Comparison of ENCODE assay signal across 9 mouse cellular contexts in the genomic region with DNA sequence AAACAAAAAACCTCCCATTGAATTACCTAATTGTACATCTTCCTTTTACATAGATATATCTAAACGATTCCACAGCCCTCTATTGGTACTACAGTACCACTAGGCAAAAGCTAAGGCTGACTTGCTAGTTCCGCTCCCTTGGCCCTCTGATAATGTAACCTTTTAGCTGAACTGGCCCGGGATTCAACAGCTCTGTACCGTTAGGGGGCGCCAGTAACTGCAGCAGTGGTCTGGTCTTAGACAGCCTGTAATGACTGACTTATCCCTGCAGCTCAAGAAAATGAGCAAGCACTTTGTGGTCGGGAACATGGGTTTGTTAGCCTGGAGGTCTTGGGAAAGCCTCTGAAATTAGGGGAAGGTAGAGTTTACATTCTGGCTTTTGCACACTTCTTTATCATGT. TPM values are rescaled to one million over a fixed set of nuclear protein-coding genes. Genes with fewer than 3 reads are reported as not detected.
A peak's percentile ranks its signal among the peaks of the same experiment; 100 is the strongest.
DNase-seq lines count a peak whose midpoint lies in the region; ATAC-seq lines count a peak whose summit lies in the region.
"Had no signal": no experiment of that assay in that cellular context is flagged by ENCODE, and none has a peak within 500 bp of the region (broad histone marks: within the 10 kb centered on the region; RNA-seq: fewer than 3 reads in every experiment).

No protein-coding gene starts in this region.

- ATAC-seq in neural tube, embryonic 11.5 days (ENCODE audit: insufficient read depth, low FRiP score, low TSS enrichment), result no peak; the same call in 1 of the 2 replicates

- no peaks in the 10 kb centered on the region for H3K36me3 ChIP-seq in neural tube, embryonic 11.5 days (ENCODE audit: control insufficient read depth, insufficient read depth, low read length)
- H3K36me3 ChIP-seq: hindbrain, embryonic 15.5 days had no signal

- no peak overlapping the region for H3K9ac ChIP-seq in neural tube, embryonic 11.5 days (ENCODE audit: low read length)
- H3K9ac ChIP-seq: hindbrain, embryonic 15.5 days had no signal

- peak; percentile 32 to 35 for DNase-seq in cerebellum, adult 18-20 months
- no peak for DNase-seq in cerebellum, adult 11 months
- peak; percentile 36 for DNase-seq in neural tube, embryonic 11.5 days (ENCODE audit: low spot score)
- DNase-seq in neural tube, embryonic 10.5 days (ENCODE audit: extremely low spot score, low spot score), result no peak
- DNase-seq in cerebellum, postnatal 25 days, result peak; percentile 25 to 53
- peak; percentile 63 for DNase-seq in kidney, postnatal 10 days
- DNase-seq in retina, embryonic 14.5 days (ENCODE audit: low spot score), result peak; percentile 60
- no peak for DNase-seq in right cerebral cortex, postnatal 25 days

- no peak overlapping the region for H3K4me2 ChIP-seq in neural tube, embryonic 11.5 days (ENCODE audit: low read depth)
- H3K4me2 ChIP-seq: hindbrain, embryonic 15.5 days had no signal

- no peaks in the 10 kb centered on the region for H3K27me3 ChIP-seq in neural tube, embryonic 11.5 days (ENCODE audit: control insufficient read depth, insufficient read depth, low read length)
- H3K27me3 ChIP-seq: hindbrain, embryonic 15.5 days had no signal

- no peaks in the 10 kb centered on the region for H3K9me3 ChIP-seq in neural tube, embryonic 11.5 days (ENCODE audit: control insufficient read depth, low read length)
- H3K9me3 ChIP-seq: hindbrain, embryonic 15.5 days had no signal

- H3K4me1 ChIP-seq in neural tube, embryonic 11.5 days (ENCODE audit: control insufficient read depth, insufficient read depth, low read length), result no peaks in the 10 kb centered on the region
- H3K4me1 ChIP-seq: hindbrain, embryonic 15.5 days had no signal

- H3K27ac ChIP-seq in neural tube, embryonic 11.5 days (ENCODE audit: low read depth, low read length), result no peak overlapping the region
- H3K27ac ChIP-seq: hindbrain, embryonic 15.5 days had no signal

- no peak overlapping the region for H3K4me3 ChIP-seq in neural tube, embryonic 11.5 days (ENCODE audit: low read depth, low read length)
- H3K4me3 ChIP-seq: hindbrain, embryonic 15.5 days had no signal

- WGBS in neural tube, embryonic 11.5 days, result 52% methylated on average over 6 of the region's 6 CpGs

RNA-seq across cellular contexts. Expression of a gene that starts 39.9 kb away (rescaled TPM):
- polyA plus RNA-seq in neural tube, embryonic 11.5 days (2014; fragmentation: Nextera tagmentation; extraction: Ambion mirVana), result 150 and 167 TPM in 2 replicates

RNA-seq across cellular contexts. Expression of a gene that starts 56.1 kb away (rescaled TPM):
- polyA plus RNA-seq in neural tube, embryonic 11.5 days (2014; fragmentation: Nextera tagmentation; extraction: Ambion mirVana), result 50.2 and 52.9 TPM in 2 replicates

Comparison
In these comparisons a context has a peak if more than half of its experiments do, and no peak if none do; other contexts are left out.
1. DNase-seq: peak in cerebellum, adult 18-20 months (2 of 2), neural tube, embryonic 11.5 days (single experiment), cerebellum, postnatal 25 days (2 of 2), kidney, postnatal 10 days (single experiment) and retina, embryonic 14.5 days (single experiment); none in cerebellum, adult 11 months (single experiment), neural tube, embryonic 10.5 days (single experiment) and right cerebral cortex, postnatal 25 days (single experiment).